Mouse (Mus musculus): ENCODE data around the gene Hipk2. TPM values are rescaled to one million over a fixed set of nuclear protein-coding genes. Genes with fewer than 3 reads are reported as not detected.

Gene Hipk2
- polyA plus RNA-seq, 1 experiment from 2014 or later = 13.7 TPM

DNA sequence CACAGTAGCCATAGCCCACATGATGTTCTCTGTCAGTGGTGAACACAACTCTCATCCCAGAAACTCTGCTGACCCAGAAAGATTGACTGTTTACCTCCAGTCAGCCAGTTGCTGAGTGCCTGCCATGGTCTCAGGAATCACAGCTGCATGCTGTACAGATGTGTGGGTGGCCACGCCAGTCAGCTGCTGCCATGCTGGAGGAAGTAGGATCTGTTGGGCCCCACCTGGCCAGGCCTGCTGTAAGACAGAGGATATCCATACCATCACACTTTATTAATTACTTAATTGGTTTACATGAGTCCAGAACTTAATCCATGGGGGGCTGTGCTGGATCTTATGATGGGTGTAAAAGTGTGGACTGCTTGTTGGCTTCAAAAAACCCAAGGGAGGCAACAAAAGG, 154.6 kb downstream of the Hipk2 start:
- Histone ChIP-seq H3K4me3 (ENCODE audit: low read depth, low read length) (no peak overlapping the region), H3K9ac (ENCODE audit: low read length) (no peak overlapping the region), H3K4me2 (replicated peaks; ENCODE audit: low read depth) (no peak overlapping the region), H3K27me3 (ENCODE audit: control insufficient read depth, insufficient read depth, low read length) (no peaks in the 10 kb centered on the region), H3K27ac (replicated peaks) (no peak overlapping the region), H3K9me3 (ENCODE audit: control insufficient read depth, low read length) (no peaks in the 10 kb centered on the region), H3K4me1 (replicated peaks; ENCODE audit: control insufficient read depth, insufficient read depth) (no peaks in the 10 kb centered on the region), H3K36me3 (ENCODE audit: control insufficient read depth, insufficient read depth, low read length) (peaks cover 11% of the 10 kb centered on the region; the same call in 1 of the 2 replicates)
- TF ChIP-seq CTCF (IDR thresholded peaks at IDR 0.05; ENCODE audit: low read depth) (no peak), EP300 (optimal IDR thresholded peaks at IDR 0.05) (no peak)
- 68% methylated on average over 1 of the region's 1 CpGs for WGBS
- no peak for DNase-seq (ENCODE audit: low spot score)
- no peak for ATAC-seq (ENCODE audit: low FRiP score, low TSS enrichment)

DNA sequence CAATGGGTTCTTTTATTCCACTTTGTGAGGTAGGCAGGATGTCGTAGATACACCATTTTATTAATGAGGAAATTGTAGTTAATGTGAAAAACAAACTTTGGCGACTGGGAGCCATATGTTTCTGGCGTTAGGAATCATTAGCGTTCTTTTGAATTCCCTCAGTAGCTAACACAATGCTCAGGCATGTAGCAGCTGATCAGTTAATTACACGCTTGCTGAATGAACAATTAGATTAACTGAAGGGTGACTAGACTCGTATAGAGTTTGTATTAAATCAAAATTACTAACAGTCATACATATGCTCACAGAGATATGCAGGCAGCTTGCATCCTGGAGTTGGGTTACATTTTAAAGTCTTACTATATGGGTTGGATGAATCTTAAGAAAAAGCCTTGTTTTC, 156.7 kb downstream of the Hipk2 start:
- Histone ChIP-seq H3K4me1 (replicated peaks; ENCODE audit: control insufficient read depth, insufficient read depth) (no peaks in the 10 kb centered on the region), H3K4me2 (replicated peaks; ENCODE audit: low read depth) (no peak overlapping the region), H3K4me3 (ENCODE audit: low read depth, low read length) (no peak overlapping the region), H3K9ac (ENCODE audit: low read length) (no peak overlapping the region), H3K27ac (replicated peaks) (no peak overlapping the region), H3K36me3 (ENCODE audit: control insufficient read depth, insufficient read depth, low read length) (peaks cover 24% of the 10 kb centered on the region), H3K27me3 (ENCODE audit: control insufficient read depth, insufficient read depth, low read length) (no peaks in the 10 kb centered on the region), H3K9me3 (ENCODE audit: control insufficient read depth, low read length) (no peaks in the 10 kb centered on the region)
- no peak for TF ChIP-seq CTCF (IDR thresholded peaks at IDR 0.05; ENCODE audit: low read depth)
- TF ChIP-seq EP300 (optimal IDR thresholded peaks at IDR 0.05) = no peak
- ATAC-seq (ENCODE audit: low FRiP score, low TSS enrichment) (no peak), DNase-seq (ENCODE audit: low spot score) (no peak)
- WGBS = 84% methylated on average over 6 of the region's 6 CpGs

DNA sequence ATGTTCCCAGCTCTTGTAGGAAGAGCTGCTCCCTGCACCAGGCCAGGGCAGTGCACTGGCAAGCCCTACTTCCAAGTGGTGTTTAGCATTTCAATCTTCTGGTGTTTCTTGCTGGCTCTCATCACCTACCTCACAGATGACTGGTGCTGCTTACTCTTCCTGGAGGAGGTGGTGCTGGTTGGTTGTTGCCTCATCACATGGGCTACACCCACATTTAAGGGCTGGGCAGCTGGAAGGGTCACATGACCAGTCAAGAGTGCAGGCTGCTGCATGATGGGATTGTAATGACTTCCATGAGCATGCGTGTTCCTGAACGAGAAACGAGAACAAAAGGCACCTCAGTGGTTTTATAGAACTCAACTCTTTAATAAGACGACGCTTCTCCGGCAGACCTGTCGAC, 157.3 kb downstream of the Hipk2 start:
- DNase-seq (ENCODE audit: low spot score) (no peak), ATAC-seq (ENCODE audit: low FRiP score, low TSS enrichment) (0 out of 2 replicates have a peak, but pooled peaks have one; percentile 69)
- H3K36me3 ChIP-seq (ENCODE audit: control insufficient read depth, insufficient read depth, low read length) = peaks cover 24% of the 10 kb centered on the region
- WGBS = 91% methylated on average over 7 of the region's 7 CpGs
- H3K27ac ChIP-seq (replicated peaks) = no peak overlapping the region
- H3K9ac ChIP-seq (ENCODE audit: low read length) = no peak overlapping the region
- H3K4me2 ChIP-seq (replicated peaks; ENCODE audit: low read depth) = no peak overlapping the region
- no peaks in the 10 kb centered on the region for H3K27me3 ChIP-seq (ENCODE audit: control insufficient read depth, insufficient read depth, low read length)
- TF ChIP-seq CTCF (IDR thresholded peaks at IDR 0.05; ENCODE audit: low read depth) = no peak
- H3K9me3 ChIP-seq (ENCODE audit: control insufficient read depth, low read length) = no peaks in the 10 kb centered on the region
- H3K4me1 ChIP-seq (replicated peaks; ENCODE audit: control insufficient read depth, insufficient read depth) = no peaks in the 10 kb centered on the region
- H3K4me3 ChIP-seq (ENCODE audit: low read depth, low read length) = no peak overlapping the region

DNA sequence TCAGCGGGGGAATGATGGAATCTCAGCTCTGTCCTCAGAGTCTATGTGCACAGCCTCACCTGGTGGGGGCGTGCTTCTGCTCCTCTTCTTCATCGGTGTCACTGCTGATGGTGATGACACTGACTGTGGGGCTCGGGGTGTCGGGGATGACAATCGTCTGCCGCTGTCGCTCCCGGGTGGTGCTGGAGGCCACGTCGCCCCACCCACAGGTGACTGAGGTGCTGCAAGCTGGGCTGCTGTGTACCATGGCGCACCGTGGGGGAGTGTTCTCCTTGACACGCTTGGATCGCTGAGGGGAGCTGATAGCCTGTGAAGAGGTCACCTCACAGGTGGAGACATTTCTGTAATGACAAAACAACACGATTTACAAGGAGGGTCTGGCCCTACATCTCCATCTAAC, 160.1 kb downstream of the Hipk2 start:
- TF ChIP-seq CTCF (IDR thresholded peaks at IDR 0.05; ENCODE audit: low read depth) (no peak), EP300 (optimal IDR thresholded peaks at IDR 0.05) (no peak)
- 95% methylated on average over 16 of the region's 16 CpGs for WGBS
- Histone ChIP-seq H3K36me3 (ENCODE audit: control insufficient read depth, insufficient read depth, low read length) (peaks cover 27% of the 10 kb centered on the region), H3K4me2 (replicated peaks; ENCODE audit: low read depth) (no peak overlapping the region), H3K9me3 (ENCODE audit: control insufficient read depth, low read length) (no peaks in the 10 kb centered on the region), H3K27me3 (ENCODE audit: control insufficient read depth, insufficient read depth, low read length) (no peaks in the 10 kb centered on the region), H3K4me1 (replicated peaks; ENCODE audit: control insufficient read depth, insufficient read depth) (no peaks in the 10 kb centered on the region), H3K27ac (replicated peaks) (no peak overlapping the region), H3K4me3 (ENCODE audit: low read depth, low read length) (no peak overlapping the region), H3K9ac (ENCODE audit: low read length) (no peak overlapping the region)
- DNase-seq (ENCODE audit: low spot score) = no peak
- ATAC-seq (ENCODE audit: low FRiP score, low TSS enrichment) = no peak

DNA sequence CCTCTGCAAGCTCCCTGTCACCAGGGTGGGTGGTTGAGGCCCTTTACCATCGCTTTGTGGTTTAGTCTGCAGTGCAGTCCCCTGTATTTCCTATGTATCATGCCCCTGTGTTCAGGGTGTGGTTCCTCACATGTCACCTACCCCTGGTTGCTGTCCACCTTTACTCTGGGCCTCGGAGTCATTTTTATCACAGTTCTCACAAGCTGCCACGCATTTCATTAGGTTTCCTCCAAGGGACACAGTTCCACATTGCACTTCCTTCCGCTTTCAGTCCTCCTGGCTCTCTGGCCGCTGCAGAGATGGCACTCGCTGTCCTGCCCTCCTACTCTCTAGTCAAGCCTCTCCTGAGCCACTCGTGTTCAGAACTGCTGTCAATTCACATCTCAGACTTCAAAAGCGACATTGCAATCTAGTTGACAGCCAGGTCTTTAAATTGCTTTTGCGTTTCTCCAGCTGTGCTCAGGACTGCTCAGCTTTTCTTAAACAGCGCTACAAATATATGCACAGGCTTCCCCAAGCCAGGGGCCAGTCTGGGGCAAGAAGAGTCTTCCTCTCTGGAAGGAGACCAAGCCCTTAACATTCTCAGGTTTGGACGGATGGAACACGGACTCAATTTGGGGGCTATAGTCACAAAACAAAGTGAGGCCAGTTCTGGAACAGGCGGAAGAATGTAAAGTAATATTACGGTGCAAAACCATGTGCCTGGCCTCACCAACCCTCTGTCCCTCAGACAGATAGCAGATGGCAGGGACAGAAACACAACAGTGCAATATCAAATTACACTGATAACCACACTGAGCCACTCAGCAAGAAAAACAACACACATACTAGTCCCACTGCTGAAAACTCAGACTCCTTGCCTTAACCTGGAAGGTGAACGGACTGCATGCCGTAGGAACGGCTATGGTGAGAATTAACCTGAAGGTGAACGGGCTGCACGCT, 161.7 kb downstream of the Hipk2 start:
- DNase-seq (ENCODE audit: low spot score) = no peak
- 87% methylated on average over 19 of the region's 19 CpGs for WGBS
- no peak overlapping the region for H3K4me2 ChIP-seq (replicated peaks; ENCODE audit: low read depth)
- H3K9me3 ChIP-seq (ENCODE audit: control insufficient read depth, low read length) = no peaks in the 10 kb centered on the region
- TF ChIP-seq CTCF (IDR thresholded peaks at IDR 0.05; ENCODE audit: low read depth) (no peak), EP300 (optimal IDR thresholded peaks at IDR 0.05) (no peak)
- H3K4me3 ChIP-seq (ENCODE audit: low read depth, low read length) = no peak overlapping the region
- H3K4me1 ChIP-seq (replicated peaks; ENCODE audit: control insufficient read depth, insufficient read depth) = no peaks in the 10 kb centered on the region
- no peak for ATAC-seq (ENCODE audit: low FRiP score, low TSS enrichment)
- H3K27me3 ChIP-seq (ENCODE audit: control insufficient read depth, insufficient read depth, low read length) = no peaks in the 10 kb centered on the region
- no peak overlapping the region for H3K27ac ChIP-seq (replicated peaks)
- no peak overlapping the region for H3K9ac ChIP-seq (ENCODE audit: low read length)
- H3K36me3 ChIP-seq (ENCODE audit: control insufficient read depth, insufficient read depth, low read length) = peaks cover 26% of the 10 kb centered on the region

DNA sequence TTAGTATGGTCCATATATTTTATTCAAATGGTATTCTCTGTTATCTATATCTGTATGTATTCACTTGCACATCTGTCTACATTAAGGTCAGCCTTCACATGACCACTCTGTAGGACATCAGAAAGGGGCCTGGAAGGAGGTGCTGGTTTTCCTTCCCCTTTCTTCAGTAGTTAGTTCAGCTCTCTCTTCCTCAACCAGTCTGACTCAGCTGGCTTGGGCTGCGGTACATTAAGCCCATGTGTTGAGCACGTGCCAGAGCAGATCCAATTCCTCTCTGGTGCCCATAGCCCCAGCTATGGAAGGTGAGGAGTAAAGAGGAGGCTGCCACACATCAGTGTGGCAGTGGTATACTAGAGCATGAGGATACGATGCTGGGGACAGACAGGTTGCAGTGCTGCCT, 165.5 kb downstream of the Hipk2 start:
- TF ChIP-seq EP300 (optimal IDR thresholded peaks at IDR 0.05) (no peak), CTCF (IDR thresholded peaks at IDR 0.05; ENCODE audit: low read depth) (no peak)
- no peaks in the 10 kb centered on the region for H3K4me1 ChIP-seq (replicated peaks; ENCODE audit: control insufficient read depth, insufficient read depth)
- no peak overlapping the region for H3K4me2 ChIP-seq (replicated peaks; ENCODE audit: low read depth)
- H3K9me3 ChIP-seq (ENCODE audit: control insufficient read depth, low read length) = no peaks in the 10 kb centered on the region
- DNase-seq (ENCODE audit: low spot score) = no peak
- no peaks in the 10 kb centered on the region for H3K27me3 ChIP-seq (ENCODE audit: control insufficient read depth, insufficient read depth, low read length)
- H3K27ac ChIP-seq (replicated peaks) = no peak overlapping the region
- H3K36me3 ChIP-seq (ENCODE audit: control insufficient read depth, insufficient read depth, low read length) = peaks cover 18% of the 10 kb centered on the region
- no peak for ATAC-seq (ENCODE audit: low FRiP score, low TSS enrichment)
- WGBS = 76% methylated on average over 3 of the region's 3 CpGs
- no peak overlapping the region for H3K4me3 ChIP-seq (ENCODE audit: low read depth, low read length)
- H3K9ac ChIP-seq (ENCODE audit: low read length) = no peak overlapping the region
